Mouse (Mus musculus) urinary bladder, adult 2 months (tissue): Measurements from ENCODE around the gene Cmtm7. TPM values are rescaled to one million over a fixed set of nuclear protein-coding genes. Genes with fewer than 3 reads are reported as not detected.

Source experiments
- DNase-seq: peaks from one replicate; pipeline ENCODE4 v3.0.0; 2022; ENCODE audit warnings: low spot score
- polyA plus RNA-seq: library from polyadenylated mRNA; depleted of rRNA; stranded (reverse); fragments of >200 nt; gene quantifications from 2 replicates; pipeline ENCODE4 v1.2.3, GENCODE M21; 2012

Gene Cmtm7
- polyA plus RNA-seq, 1 experiment, result 56.9 TPM

DNA sequence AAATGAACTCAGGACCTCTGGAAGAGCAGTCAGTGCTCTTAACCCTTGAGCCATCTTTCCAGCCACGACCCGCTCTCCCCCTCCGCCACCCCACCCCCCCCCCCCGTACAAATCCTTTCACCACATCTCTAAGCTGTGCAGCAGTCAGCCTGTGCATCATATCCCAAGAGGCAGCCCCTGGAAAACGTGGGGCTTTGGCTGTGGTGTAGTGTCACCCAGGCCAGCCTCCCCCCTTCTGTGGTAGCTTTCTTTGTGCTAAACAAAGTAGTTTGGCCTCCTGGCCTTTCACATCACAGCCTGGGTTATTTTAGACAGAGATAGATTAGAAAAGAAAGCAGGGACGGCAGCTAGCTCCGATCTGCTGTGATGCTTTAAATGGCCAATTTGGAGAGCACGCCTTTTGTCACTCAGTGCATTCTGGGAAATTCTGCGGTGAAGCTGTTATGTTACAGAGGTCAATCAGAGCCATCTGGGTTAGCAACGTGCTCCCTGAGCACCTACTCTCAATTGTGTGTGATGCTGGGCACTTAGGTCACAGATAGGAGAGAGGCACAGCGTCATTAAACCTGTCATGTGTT is 14.9 kb upstream of the Cmtm7 start:
- no peak for DNase-seq

DNA sequence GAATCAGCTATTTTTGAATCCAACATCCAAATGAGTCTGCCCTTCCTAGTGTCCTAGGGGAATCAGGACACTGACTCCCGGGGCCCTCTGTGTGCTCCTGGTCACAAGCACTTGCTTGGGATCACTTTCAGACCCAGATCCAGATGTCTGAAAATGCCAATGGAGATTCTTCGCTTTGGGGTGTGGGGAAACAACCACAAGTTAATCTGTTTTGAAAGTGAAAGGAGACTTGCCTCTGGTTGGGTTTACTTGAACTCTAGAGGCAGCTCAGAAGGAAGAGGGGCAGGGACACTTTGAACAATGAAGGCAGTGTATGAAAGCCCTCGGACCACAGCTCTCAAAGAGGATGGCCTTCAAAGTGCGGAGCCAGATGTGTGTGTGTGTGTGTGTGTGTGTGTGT is 12.8 kb upstream of the Cmtm7 start:
- DNase-seq, result no peak

DNA sequence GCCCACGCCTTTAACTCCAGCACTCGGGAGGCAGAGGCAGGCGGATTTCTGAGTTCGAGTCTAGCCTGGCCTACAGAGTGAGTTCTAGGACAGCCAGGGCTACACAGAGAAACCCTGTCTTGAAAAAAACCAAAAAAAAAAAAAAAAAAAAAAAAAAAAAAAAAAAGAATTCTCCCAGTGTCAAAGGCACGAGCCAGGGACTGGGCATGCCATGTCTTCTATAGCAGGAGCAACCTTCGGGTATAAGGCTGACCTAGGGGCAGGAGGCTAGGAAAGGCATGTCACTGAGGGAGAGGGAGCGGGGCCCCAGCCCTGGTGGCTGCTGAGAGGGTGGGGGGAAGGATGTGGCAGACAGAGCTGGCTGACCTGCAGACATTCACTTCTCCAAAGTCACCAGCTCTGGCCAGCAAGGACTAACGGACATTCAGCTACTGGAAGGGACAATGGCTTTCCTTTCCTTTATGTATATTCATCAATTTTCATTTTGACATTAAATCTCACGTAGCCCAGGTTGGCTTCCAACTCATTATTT is 12.2 kb upstream of the Cmtm7 start:
- DNase-seq, result no peak

DNA sequence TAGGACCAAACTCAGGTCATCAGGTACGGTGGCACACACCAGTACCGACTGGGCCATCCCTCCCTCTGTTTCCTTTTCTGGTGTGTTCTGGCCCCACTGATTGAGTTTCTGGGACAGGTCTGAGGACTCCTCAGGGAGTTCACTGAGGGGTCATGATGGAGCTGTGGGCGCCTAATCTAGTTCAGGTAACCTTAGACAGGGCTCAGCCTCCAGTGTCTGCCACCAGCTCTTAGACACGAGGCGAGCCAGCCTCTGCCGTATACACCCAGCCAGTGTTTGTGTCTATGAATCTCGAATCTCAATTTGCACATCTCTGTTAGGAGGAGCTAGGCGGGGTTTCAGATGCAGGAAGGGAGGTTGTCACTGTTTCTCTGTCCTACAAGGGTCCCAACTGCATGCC is 8.3 kb upstream of the Cmtm7 start:
- no peak for DNase-seq

DNA sequence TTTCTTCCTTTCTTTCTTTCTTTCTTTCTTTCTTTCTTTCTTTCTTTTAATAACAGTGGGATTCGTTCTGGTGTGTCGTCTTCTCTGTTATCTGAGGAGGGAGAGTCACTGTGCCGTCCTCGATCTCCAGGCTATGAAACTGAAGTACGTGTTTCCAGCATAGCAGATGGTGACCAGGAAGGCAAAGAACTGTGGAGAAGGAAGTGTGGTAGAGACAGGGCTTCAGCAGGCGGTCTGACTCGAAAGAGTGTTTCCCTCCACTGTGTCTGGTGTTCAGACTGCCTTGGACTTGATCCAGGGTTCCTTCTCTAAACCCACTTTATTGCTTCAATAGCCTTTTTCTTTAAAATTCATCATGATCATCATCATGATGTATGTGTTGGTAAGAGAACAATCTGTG is 7.9 kb upstream of the Cmtm7 start:
- no peak for DNase-seq

DNA sequence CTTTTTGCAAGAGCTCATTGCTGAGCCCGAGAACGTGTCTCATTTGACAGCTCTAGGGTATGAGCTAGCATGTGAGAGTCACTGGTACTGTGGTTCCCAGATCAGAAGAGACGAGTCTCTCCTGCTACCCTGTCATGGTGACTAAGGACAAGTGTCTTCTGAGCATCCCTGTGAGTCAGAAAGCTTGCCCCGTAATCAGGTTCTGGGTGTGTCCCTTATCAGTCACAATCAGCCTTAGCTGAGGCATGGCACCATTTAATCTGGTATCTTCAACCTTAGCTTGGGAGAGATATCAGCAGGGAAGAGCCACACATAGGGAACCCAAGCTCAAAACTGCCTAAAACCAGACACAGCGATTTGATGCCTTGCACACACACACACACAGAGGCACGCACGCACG is 7.0 kb upstream of the Cmtm7 start:
- DNase-seq, result no peak

DNA sequence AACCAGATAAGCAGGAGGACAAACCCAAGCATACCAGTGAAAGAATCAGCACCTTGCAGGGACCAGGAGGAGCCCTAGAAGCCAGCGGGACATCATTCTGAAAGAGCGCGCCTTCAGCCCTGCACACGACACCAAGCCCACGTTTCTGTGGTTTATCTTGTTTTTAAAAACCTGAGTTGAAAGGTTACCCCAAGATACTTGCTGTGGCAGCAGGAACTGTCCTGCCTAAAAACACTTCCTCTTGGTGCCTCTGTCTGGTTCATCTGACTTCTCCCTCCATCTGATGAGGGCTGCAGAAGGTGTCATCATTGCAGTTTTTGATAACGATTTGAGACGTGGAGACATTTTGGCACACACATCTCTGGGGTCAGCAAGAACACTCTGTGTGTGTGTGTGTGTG is 6.1 kb upstream of the Cmtm7 start:
- no peak for DNase-seq

DNA sequence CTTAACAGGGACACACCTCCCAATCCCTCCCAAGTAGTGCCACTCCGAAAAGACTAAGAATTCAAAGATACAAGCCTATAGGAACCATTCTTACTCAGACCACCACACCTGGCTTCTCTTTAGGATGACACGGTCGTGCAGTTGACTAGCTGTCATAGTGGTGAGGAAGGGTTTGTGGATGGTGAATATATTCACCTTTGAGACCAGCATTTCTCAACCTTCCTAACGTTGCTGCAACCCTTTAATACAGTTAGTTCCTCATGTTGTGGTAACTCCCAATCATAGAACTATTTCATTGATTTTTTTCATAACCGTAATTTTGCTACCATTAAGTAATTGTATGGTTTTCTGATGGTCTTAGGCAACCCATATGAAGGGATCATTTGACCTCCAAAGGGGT is 5.5 kb upstream of the Cmtm7 start:
- DNase-seq, result no peak

DNA sequence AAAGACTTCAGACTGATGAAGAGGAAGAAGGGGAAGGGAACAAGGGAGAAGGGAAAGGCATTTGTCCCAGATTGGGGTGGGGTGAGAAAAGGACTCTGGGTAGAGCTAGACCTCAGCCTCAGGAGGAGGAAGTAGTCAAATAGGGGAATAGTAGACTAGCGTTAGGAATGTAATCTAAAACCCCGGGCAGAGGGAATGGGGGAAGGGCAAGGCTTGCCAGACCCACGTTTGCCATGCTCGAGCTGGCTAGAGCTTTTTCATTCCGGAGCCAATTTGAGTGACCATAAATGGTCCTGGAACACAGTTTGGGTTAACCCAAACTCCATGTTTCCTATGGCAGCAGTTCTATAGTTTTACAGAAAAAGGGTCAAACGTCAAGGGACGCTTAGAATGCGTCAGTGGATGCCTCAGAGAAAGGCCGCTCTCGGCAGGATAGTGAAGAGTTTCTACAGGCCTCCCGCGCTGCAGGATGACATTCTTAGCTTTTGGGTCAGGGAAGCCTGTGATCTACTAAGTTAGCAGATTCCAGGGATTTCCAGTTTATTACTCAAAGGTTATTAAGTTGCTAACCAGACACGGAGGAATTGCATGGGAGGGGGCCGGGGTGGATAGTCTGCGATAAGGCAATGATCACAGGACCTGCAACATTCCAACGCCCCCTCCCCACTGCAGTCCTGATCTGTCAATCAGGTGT is 3.9 kb upstream of the Cmtm7 start:
- DNase-seq, result no peak

DNA sequence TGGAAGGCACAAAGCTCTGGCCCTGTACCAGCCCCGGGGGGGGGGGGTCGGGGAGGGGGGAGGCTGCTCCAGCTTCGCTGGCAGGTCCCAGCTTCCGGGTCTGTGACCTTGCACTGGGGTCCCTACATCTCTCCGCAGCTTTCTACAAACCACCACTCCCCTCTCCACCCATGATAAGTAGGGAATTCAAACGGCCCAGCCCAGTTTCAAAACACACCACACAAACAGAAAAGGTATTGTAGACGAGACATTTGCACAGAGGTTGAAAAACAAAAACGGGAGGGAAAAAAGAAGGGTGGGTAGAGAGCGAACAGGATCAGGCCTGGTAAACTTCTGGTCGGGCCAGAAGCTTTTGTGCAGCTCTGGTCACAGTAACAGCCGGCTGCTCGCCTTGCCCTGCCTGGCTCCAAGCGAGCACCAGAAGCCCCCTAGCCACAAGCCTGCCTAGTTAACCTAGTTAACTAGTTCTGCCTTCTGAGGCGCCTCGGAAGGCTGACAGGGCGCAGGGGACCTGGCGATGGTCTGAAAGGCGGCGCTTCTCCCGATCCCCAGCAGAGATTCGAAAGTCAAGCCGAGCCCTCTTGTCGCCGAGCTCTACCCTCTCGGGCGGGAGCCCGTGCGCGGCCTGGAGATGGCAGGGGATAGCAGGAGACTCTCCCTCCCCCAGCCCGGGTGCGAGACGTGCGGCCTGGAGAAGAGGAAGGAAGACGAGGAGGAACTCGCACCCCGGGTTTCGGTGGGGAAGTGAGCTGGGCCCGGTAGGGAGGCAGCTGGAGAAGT is 720 bp downstream of the Cmtm7 start:
- DNase-seq, result peak; percentile 39

DNA sequence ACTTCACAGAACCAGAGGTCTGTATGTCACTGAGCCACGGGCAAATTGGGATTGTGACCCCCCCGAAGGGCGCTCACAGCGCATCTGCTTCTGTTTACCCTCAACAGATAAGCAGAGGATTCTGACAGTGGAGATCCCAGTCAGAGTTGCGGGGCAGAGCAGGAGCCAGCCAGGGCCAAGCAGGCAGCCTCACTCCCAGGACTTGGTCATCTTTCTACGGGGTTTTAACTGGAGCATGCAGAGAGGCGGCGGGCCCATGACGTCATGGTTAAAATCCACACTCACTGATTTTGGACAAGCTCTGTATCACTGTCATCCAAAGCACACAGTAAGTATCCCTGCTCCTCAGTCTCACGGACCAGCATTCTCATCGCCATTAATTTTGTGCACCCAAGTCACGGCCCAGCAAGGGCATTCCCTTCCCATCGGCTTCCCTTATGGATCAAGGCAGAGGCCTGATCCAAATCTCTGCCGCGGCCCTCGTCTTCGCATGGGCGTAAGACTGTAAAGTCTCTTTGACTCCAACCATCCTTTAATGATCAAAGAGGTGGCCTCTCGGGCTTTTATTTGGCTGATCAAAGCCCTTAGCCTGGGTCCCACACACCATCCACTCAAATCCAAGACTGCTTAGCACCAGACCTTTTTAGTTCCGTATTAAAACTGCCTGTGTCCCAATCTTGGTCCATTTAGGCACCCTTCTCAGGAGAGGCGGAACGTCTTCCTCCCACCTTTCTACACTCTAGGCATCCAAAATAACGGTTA is 1.5 kb downstream of the Cmtm7 start:
- no peak for DNase-seq

DNA sequence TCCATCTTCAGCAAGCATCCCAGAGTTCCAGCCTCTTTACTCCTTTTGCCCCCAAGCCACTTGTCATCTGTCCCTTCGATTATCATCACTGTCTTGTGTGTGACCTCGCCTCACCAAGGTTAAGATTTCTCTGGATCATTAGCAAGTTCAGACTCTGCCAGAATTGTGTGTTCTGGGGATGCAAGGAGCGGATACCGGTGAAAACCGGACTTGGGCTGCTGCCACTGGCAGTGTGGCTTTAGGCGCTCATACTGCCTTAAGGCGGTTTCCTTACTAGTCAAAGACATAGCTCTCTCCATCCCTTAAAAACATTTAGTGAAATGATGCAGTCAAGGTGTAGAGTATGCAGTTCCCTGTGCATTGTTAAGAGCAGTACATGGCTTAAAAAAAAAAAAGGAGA is 2.8 kb downstream of the Cmtm7 start:
- DNase-seq, result no peak

DNA sequence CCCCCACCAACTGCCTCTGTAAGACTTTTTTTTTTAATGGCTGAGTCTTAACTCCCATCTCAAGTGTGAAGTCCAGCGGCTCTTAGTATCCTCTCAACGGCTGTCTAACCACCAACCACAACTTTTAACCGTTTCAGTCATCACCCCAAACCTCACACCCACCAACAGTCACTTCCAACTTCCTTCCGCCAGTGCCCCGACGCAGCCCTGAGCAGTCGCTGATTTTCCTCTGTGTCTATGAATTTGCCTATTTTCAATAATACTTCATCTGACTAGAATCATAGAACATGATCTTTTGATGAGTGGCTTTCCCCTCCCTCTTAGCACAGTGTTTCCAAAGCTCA is 3.6 kb downstream of the Cmtm7 start:
- no peak for DNase-seq

DNA sequence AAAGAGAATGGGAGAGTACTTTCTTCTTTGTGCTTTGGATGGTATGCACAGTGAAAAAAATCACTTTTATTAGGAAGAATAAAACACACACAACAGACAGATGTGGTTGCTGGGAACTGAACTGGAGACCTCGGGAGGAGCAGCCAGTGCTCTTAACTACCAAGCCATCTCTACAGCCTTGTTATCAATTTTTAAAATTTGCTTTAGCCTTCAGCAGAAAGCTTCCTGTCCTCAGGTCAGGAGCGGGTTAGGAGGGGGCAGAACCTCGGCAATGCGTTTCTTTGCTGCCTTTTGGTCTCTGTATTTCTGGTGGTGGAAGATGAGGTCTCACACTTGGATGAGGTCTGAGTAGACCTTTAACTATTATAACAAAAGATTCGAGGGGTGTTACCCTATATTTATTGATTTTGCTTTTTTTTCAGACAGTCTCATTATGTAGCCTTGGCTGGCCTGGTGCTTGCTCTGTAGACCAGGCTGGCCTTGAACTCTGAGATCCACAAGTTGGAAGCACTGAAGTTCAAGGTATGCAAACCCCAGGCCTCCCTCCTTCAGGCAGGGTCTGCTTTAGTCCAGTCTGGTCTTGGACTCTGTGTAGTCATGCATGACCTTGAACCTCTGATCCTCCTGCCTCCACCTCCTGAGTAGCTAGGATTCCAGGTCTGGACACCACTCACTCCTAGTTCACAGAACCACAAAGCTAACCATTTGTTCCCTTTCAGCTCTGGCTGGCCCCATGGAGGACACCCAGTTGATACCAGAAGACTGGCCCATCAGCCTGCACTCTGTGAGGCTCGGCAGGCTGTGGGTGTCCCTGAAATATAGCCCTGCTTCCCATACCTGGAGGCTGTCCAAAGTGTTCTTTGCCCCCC is 4.2 kb downstream of the Cmtm7 start:
- no peak for DNase-seq

DNA sequence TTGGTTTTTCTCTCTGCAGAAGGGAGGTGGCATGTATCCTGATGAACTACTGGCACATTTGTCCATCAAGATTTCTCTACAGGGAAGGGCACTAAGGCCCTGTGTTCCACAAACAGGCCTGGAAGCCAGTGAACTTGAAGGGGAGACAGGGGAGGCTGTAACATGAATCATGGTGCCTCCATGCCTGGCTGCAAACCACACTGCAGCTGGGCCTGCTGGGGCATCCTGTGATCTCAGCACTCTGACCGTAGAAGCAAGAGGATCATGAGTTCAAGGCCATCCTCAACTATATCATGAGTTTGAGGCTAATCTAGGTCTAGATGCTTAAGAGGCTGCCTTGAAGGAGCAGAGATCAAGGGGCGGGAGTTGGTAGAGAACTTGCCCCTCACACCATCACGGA is 5.3 kb downstream of the Cmtm7 start:
- no peak for DNase-seq

DNA sequence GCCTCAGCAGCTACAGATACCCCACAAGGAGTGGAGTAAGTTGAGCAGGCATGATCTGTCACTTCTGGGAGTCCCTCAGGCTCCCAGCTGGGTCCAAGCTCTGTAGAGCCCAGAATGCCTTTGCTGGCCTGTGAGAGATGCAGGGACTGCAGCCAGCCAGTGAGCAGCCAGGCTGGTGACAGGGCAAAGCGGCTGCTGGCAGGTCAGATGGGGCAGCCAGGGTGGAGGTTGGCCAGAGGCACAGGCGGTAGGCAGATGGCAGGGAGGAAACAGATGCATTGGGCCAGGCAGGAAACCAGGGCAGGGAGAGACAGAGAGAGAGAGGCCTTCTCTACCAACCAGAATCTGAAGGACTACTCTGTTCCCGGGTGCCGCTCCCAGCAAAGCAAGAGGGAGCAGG is 6.4 kb downstream of the Cmtm7 start:
- DNase-seq, result no peak

DNA sequence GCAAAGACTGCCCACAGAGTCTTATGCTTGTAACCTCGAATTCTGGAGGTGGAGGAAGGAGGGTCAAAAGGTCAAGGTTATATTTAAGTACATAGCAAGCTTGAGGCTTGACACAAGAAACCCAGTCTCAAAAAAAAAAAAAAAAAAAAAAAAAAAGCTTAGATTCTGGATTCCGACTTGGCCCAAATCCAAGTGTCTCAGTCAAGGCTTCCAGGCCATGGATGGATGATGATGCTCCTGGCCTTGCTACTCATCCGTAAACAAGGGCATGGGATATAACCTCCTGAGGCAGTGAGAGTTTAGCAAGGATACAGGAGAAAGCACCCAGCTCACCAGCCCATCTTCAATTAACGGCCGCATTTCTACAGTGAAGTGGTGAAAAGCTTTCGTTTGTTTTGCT is 7.0 kb downstream of the Cmtm7 start:
- DNase-seq, result no peak

DNA sequence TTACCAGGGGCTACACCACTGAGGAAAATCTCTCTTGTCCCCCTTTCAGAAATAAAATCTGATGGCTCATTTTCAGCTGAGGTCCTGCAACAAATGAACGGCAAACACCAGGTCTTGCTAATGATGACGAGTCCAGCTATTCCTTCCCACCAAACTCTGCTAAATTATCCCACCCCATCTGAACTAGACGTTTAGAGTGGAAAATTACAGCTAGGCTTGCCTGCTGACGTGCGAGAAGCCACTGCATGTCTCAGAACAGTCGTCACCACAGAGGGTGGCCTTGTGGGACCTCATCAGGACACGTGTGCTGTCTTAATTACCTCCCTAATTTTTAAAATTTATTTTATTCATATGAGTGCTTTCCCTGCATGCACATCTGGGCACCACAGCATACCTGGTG is 10.1 kb downstream of the Cmtm7 start:
- DNase-seq, result no peak

DNA sequence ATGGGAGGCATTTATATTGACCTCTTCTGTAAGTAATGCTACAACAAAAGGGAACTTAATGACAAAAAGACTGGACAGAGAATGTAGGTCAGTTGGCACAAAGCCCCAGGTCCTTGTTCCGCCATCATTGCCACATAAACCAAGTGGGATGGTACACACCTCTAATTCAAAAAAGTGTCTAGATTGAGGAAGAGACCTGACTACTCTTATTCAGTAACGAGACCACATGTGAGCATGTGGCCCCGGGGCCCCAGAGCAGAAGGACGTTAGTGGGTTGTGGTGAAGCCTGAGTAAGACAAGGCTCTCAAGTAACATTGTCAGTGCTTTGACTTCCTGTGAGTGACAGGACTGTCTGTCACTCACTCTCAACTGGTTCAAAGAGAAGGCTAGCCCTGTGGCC is 11.4 kb downstream of the Cmtm7 start:
- DNase-seq, result no peak

DNA sequence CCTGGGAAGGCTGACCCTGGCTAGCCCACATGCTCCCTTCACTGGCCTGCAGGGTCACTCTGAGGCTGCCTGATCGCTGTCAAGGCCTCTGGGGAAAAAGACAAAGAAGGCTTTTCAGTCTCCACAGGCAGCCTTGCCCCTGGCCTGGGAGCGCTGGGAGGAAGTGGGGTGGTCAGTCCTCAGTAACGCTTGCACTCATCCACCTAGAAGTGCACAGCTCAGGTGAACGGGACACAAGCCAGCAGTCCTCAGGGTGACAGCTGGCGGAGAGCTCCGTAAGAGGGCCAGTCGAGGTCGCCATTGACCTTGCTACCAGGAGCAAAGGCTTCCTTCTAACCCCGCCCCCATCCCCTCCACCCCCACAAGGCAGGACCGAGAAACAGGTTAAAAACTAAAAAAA is 13.6 kb downstream of the Cmtm7 start:
- no peak for DNase-seq

DNA sequence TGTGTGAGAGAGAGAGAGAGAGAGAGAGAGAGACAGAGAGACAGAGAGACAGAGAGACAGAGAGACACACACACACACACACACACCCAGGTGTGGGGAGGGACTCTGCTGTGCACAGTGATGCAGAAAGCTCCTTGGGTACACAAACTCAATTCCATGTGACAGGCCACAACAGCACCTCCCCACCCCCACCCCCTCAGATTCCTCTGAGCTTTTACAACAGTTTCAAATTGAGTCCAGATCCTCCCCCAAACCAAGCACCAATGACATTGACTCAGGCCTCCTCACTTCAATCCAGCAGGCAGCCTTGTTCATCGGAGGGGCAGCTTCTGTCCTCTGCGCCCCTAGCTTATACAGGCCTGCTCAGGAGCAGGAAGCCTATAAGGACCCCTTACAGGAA is 14.1 kb downstream of the Cmtm7 start:
- DNase-seq, result no peak

DNA sequence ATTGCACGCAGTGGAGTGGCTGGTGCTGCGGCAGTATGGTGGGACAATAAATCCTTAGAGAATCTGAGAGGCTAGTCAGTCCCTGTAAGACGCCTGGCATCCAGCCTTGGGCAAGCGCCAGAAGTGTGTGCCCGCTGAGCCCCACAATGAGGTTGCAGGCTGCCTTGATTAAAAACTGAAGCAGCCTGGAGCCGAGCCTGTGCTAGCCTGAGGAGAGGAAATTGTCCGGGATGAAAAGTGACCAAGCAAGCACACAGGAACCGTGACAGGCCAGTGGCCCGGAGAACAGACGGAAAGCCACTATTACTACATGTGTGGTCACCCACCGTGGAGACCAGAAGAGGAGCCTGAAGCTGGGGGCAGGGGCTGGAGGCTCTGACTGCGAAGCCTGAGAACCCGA is 14.6 kb downstream of the Cmtm7 start:
- no peak for DNase-seq
